Mouse (Mus musculus) heart, adult 8-10 months (tissue): ENCODE results near the gene Hist1h2be. TPM values are rescaled to one million over a fixed set of nuclear protein-coding genes. Genes with fewer than 3 reads are reported as not detected.
"Not testable (repeated sequence)": the region's sequence is repeated elsewhere in the genome, so short reads cannot be mapped to it uniquely, and the experiment has no call there.

Experiments
- DNase-seq: peaks from one replicate; pipeline ENCODE4 v3.0.0; 2022; ENCODE audit warnings: low spot score
- total RNA-seq, 4 experiments: library from RNA; stranded (reverse); gene quantifications; 2 replicates each; pipeline ENCODE4 v1.2.4; 2022

Hist1h2be gene
- total RNA-seq, 4 experiments from 2014 or later = 11.6 to 13.8 (median 12.6) TPM

DNA sequence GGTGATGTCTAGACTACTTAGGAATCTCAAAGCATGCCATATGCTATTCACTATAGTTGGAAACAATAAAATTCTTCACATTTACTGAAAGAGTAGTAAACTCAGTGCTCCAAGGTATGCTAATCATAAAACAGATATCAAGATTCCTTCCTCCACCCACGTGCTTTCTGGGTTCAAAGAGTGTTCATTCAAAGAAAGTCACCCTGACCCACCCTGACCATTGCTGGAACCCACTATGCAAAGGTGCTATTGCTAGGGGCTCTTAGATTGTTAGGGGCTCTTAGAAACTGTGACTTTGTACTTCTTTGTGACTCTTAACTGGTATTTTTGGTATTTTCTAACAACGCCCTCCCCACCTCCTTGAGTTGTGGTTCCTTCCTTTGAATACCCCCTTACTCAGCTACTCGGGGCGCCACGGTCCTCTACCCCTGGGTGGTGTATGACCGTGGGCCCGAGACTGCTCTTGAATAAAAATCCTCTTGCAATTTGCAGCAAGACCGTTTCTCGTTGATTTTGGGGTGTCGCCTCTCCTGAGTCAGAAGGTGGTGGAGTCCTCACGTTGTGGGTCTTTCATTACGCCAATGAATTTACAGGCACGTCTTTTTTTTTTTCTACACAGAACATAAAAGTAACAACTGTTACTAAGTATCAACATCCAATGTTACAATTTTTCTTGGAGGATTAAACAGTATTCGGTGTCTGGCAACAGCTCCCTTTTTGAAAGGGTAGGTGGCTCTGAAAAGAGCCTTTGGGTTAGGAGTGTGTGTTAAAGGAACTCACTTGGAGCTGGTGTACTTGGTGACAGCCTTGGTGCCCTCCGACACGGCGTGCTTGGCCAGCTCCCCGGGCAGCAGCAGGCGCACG is 47.7 kb downstream of the Hist1h2be start:
- DNase-seq = not testable (repeated sequence)

- DNase-seq = no peak
Observed at GRCm38 (mm10) chr13:23572218-23573033, 48.5 kb downstream of the Hist1h2be start.

- DNase-seq = not testable (repeated sequence)
Observed at GRCm38 (mm10) chr13:23571504-23572217, 49.3 kb downstream of the Hist1h2be start.

DNA sequence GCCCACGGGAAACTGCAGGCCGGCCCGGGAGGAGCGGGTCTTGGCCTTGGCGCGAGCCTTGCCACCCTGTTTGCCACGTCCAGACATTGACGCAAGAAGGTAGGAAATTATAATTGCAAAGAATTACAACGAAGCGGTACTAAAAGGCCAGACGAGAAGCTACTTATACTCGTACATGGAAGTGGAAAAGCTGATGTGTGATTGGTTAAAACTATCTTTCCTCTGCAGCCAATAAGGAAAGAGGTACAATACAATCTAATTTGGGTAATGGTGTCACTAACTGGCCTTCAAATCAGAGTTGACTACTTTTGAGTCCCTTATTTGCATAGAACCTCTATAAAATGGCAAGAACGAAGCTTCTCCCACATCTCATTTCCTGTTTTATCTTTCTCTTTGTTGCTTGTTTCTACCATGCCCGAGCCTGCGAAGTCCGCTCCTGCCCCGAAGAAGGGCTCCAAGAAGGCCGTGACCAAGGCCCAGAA is 49.9 kb downstream of the Hist1h2be start, which contains the start of the genes Hist1h2ae and Hist1h2bg:
TSS of gene Hist1h2ae (minus strand) at position 199 of the 482 bp plus-strand sequence.
TSS of gene Hist1h2bg (plus strand) at position 375 of the 482 bp plus-strand sequence.
- DNase-seq = peak; percentile 93

DNA sequence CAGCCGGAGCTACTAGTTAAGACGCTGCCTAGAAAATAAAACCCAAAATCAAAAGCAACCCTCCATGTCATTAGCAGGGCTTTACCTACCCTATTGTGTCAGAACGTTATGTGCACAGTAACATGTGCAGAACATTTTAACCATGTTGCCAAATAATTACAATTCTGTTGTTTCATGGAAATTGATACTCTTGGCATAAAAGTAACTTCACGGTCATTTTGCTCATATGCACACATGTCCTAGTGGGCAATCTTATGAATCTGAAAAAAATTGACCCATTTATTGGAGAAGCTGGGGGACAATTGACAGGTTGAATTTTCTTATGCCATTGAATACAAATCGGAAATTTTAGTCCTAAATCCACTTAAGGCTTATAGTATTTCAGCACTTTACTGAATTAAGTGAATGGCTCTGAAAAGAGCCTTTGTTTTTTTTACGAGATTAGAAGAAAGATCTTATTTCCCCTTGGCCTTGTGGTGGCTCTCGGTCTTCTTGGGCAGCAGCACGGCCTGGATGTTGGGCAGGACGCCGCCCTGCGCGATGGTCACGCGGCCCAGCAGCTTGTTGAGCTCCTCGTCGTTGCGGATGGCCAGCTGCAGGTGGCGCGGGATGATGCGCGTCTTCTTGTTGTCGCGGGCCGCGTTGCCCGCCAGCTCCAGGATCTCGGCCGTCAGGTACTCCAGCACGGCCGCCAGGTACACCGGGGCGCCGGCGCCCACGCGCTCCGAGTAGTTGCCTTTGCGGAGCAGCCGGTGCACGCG is 50.5 kb downstream of the Hist1h2be start:
- not testable (repeated sequence) for DNase-seq

DNA sequence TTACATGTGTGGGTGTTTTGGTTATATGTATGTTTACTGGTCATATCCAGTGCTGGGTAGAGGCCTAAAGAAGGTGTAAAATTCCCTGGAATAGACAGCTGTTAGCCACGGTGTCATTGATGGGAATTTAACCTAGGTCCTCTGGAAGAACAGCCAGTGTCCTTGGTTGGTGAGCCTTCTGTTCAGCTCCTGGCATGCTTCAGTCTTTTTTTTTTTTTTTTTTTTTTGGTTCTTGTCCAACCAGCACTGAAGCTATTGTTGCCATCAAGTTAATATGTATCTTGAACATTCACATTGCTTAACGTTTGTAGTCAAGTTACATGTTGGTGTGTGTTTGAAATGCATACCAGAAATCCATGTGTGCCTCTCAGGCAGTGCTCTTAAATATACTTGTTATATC is 56.4 kb downstream of the Hist1h2be start:
- no peak for DNase-seq

DNA sequence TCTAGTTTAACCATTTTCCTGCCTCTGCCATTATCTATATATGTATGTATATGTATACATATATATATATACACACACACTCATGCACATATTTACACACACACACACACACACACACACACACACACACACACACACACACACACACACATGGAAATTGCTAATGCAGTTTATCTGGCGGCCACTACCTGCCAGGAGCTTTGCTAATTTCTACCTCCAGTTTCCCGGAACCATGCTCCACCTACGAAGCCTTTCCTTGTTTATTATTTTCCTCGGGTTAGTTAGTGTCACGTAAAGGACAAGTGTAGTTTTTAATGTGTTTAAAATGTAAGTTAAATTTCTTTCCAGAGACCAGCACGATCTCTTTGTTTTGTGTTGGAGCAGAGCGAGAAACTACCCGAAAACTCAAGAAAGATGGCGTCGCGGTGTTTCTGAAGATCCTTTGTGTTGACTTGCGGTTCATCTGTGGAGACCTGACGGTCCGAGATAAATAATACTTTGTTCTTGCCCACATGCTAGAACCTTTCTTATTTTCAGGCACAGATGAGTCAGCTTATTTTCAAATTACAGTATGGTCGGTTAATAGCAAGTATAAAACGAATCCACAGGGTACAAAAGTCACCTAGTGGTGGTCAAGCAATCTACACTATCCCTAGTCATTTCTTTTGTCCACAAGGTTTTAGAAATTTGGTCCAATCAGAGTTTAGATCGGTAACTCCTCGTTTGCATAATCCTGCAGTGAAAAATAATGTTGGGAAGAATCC is 58.0 kb downstream of the Hist1h2be start:
- no peak for DNase-seq

DNA sequence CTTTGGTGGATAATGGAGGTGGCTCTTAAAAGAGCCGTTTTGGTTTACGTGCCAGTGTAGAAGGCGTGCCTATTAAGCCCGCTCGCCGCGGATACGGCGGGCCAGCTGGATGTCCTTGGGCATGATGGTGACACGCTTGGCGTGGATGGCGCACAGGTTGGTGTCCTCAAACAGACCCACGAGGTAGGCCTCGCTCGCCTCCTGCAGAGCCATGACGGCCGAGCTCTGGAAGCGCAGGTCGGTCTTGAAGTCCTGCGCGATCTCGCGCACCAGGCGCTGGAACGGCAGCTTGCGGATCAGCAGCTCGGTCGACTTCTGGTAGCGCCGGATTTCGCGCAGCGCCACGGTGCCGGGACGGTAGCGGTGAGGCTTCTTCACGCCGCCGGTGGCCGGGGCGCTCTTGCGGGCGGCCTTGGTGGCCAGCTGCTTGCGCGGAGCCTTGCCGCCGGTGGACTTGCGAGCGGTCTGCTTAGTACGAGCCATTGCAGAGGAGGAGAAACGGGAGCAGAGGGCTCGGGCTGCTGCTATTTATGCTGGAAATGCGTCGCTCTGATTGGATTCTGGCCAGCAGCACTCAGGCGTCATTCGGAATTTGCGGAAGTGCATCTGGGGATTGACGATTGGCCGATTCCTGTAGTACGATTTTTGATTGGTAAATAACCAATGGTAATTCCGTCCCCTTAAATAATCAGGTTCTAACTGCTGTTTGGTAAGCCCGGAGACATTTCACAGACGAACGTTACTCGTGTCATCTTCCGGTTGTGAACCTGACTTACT is 58.9 kb downstream of the Hist1h2be start, which contains the start of gene Hist1h3e:
TSS of gene Hist1h3e (minus strand) at position 487 of the 777 bp plus-strand sequence.
- peak; percentile 95 for DNase-seq

GRCm38 (mm10) chr13:23561531-23561882 is 59.4 kb downstream of the Hist1h2be start:
- DNase-seq = not testable (repeated sequence)

GRCm38 (mm10) chr13:23560699-23561098 is 60.2 kb downstream of the Hist1h2be start:
- DNase-seq = not testable (repeated sequence)

DNA sequence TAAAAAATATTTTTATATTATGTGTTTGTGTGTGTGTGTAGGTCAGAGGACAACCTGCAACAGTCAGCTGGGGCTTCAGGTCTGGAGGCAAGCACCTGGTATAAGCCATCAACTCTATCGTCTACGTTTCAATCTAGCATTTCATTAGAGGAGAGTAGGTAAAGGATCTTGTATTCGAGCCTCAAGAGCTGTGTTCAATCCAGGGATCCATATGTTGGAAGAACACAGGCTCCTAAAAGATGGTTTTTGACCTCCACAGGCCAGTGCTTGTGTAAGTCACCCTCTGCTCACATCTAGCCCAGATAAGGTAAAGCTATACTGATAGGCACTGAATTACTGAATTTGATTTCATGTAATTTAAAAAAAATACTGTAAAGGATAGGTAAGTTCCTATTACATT is 64.0 kb downstream of the Hist1h2be start:
- no peak for DNase-seq

DNA sequence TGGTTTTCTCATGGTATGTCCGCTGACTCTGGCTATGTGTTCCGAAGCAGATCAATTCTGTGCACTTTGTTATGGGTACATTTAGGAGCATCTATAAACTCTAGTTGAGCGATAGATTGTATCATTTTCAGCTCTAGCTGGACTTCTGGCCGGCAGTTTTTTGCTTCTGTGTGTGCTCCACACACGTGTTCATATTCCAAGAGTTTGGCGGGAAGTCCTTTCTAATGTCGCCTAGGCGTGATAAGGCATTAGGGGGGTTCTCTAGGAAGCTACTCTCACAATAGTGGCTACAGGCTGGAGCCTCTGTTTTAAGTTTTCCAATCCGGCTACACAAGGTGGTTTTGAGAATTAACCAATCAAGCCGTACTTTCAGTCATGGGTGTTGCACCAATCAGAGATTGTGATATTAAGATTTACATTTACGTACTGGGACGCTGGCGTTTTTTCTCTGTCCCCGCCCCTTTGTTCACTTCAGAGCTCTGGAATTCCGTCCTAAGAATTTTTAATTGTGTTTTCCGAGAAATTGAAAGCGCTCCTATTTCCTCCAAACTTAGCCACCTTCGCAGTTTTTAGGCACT is 65.0 kb downstream of the Hist1h2be start:
- DNase-seq = peak; percentile 89

DNA sequence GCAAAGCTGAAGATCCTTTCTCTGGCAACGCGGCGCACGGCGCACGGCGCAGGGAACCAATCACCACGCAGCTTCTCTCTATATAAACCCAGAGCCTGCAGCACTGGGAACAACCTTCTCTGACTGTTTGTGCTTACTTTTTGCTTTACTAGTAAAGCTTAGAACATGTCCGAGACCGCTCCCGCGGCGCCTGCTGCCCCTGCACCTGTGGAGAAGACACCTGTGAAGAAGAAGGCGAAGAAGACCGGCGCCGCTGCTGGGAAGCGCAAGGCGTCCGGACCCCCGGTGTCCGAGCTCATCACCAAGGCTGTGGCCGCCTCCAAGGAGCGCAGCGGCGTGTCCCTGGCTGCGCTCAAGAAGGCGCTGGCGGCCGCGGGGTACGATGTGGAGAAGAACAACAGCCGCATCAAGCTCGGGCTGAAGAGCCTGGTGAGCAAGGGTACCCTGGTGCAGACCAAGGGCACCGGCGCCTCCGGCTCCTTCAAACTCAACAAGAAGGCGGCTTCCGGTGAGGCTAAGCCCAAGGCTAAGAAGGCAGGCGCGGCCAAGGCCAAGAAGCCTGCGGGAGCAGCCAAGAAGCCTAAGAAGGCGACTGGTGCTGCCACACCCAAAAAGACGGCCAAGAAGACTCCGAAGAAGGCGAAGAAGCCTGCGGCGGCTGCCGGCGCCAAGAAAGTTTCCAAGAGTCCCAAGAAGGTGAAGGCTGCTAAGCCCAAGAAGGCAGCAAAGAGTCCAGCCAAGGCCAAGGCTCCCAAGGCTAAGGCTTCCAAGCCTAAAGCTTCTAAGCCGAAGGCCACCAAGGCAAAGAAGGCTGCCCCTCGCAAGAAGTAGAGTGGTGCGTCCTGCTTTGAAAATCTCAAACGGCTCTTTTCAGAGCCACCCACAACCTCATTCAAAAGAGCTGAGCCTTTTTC is 65.7 kb downstream of the Hist1h2be start:
- peak; percentile 75 for DNase-seq

DNA sequence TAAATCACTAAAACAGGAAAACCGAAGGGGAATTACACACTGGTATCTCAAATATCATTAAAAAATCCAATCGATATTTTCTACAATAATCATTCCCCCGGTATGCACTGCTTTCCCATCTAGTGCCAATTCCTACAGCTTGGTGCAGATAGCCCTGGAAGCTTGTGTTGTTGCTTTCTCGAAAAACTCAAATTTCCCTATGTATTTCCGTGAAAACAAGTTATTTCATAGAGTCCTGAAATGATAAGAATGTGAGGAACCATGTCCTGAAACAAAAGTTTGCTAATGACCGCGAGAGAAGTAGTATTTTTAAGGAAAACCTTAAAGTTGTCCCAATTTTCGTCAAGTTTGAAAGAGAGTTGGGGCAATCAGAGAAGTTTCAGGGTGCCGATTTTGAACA is 66.5 kb downstream of the Hist1h2be start:
- DNase-seq = no peak

DNA sequence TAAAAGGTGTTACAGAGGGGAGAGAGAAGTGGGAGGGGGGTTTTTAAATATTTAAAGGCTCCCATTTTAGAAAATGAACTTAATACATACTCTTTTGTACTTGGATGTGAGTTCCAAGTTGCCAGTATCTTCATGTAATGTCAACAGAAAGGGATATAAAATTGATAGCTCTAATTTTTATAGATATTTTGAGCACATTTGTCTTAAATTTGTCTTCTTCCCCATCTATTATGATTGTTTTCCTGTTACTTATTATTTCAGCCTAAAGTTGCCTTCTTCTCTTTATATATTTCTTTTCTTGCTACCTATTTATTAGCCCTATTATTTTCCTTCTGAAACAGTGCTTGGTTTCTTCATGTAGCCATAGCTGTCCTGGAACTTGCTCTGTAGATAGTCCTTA is 68.0 kb downstream of the Hist1h2be start, which contains the start of gene Hist1h1d:
TSS of gene Hist1h1d (plus strand) at position 301 of the 400 bp plus-strand sequence.
- no peak for DNase-seq

- no peak for DNase-seq
Observed at GRCm38 (mm10) chr13:23551931-23552914, 68.7 kb downstream of the Hist1h2be start.
